Comparison of ENCODE assay signal across 8 mouse cellular contexts in the genomic region with DNA sequence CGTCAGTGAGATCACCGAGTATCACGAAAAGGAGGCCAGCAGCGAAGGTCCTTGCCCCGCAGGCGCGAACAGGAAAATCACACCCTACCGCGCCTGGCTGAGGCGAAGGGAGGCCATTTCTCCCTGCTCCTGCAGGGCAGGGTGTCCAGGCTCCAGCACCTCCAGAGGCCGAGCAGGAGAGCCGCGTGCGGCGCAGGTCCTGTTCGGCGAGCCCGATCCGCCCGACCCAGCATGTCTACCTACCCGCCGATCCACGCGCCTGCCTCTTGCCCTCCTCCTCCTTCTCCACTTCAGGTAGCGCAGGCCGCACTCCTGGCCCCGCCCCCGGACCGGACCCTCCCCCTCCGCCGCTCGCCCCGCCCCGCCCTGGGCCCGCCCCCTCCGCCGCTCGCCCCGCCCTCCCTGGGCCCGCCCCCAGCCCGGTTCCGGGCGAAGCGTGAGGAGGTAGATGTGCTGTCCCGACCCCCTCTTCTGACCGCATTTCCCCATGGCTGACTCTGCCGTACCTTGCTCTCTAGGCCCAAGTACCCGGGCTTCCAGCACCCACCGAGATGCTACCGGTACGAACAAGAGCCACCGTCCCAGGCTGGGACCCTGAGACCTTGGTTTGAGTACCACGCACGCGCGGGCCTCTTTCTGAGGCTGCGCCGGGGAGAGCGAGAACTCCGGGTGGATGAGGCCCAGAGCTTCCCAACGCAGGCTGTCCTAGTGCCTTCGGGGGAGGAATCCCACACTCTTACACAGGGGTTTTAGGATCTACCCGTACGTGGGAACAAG. TPM values are rescaled to one million over a fixed set of nuclear protein-coding genes. Genes with fewer than 3 reads are reported as not detected.
DNase-seq lines count a peak whose midpoint lies in the region; ATAC-seq and TF ChIP-seq lines count a peak whose summit lies in the region.

A gene (plus strand): TSS at position 73 of the 777 bp plus-strand sequence.
A gene (minus strand): TSS at position 588 of the 777 bp plus-strand sequence.

- peak; percentile 90 for DNase-seq in MN1 (ENCODE audit: low spot score)
- DNase-seq in cerebellum, adult 9-10 months, result peak; percentile 87
- peak; percentile 90 for DNase-seq in hindbrain, embryonic 10.5 days (ENCODE audit: low spot score)
- peak; percentile 81 for DNase-seq in layer of hippocampus, adult 9-11 months
- DNase-seq in lung, postnatal 0 days (ENCODE audit: low spot score), result peak; percentile 92
- DNase-seq in ovary, postnatal 14 days (ENCODE audit: low spot score), result peak; percentile 81
- peak; percentile 90 for DNase-seq in thymus, postnatal 14 days

- peak within 1 kb of the TSS; percentile 59 for H3K9ac ChIP-seq in lung, postnatal 0 days (replicated peaks; ENCODE audit: low read depth)

- WGBS in hindbrain, embryonic 10.5 days, result under 1% methylated on average over 63 of the region's 64 CpGs
- under 1% methylated on average over 38 of the region's 64 CpGs for WGBS in lung, postnatal 0 days

- H3K27me3 ChIP-seq in hindbrain, embryonic 10.5 days (ENCODE audit: insufficient read depth, poor library complexity, severe bottlenecking), result no peaks in the 10 kb centered on the region
- H3K27me3 ChIP-seq in lung, postnatal 0 days (replicated peaks; ENCODE audit: insufficient read depth, low read length), result no peaks in the 10 kb centered on the region

- H3K4me2 ChIP-seq in lung, postnatal 0 days (replicated peaks; ENCODE audit: low read depth, low read length), result peak within 1 kb of the TSS; percentile 74

- peak; percentile 35; the same call in 1 of the 2 replicates for TF ChIP-seq CTCF in lung, postnatal 0 days (IDR thresholded peaks at IDR 0.05)

- peaks cover 15% of the 10 kb centered on the region for H3K4me1 ChIP-seq in hindbrain, embryonic 10.5 days (replicated peaks)
- H3K4me1 ChIP-seq in lung, postnatal 0 days (ENCODE audit: insufficient read depth, low read depth, low read length), result no peaks in the 10 kb centered on the region

- peak; percentile 98 for ATAC-seq in frontal cortex, adult (ENCODE audit: low TSS enrichment)
- ATAC-seq in lung, postnatal 0 days, result peak; percentile 96

- peak within 1 kb of the TSS; percentile 94 for H3K27ac ChIP-seq in hindbrain, embryonic 10.5 days
- H3K27ac ChIP-seq in lung, postnatal 0 days (ENCODE audit: low read length), result peak within 1 kb of the TSS; percentile 82

- no peak for TF ChIP-seq EP300 in lung, postnatal 0 days (IDR thresholded peaks at IDR 0.05)

- no peaks in the 10 kb centered on the region for H3K9me3 ChIP-seq in hindbrain, embryonic 10.5 days
- no peaks in the 10 kb centered on the region for H3K9me3 ChIP-seq in lung, postnatal 0 days (ENCODE audit: low read length)

- H3K36me3 ChIP-seq in hindbrain, embryonic 10.5 days, result peaks cover 20% of the 10 kb centered on the region
- H3K36me3 ChIP-seq in lung, postnatal 0 days (ENCODE audit: insufficient read depth, low read length), result no peaks in the 10 kb centered on the region

- H3K4me3 ChIP-seq in hindbrain, embryonic 10.5 days, result peak within 1 kb of the TSS; percentile 71
- H3K4me3 ChIP-seq in lung, postnatal 0 days (ENCODE audit: low read depth, low read length), result peak within 1 kb of the TSS; percentile 74

RNA-seq across cellular contexts. Expression of the first gene that starts in this region (rescaled TPM):
- polyA plus RNA-seq in hindbrain, embryonic 10.5 days (2016; fragmentation: Nextera tagmentation; extraction: Ambion mirVana), result 15.9 and 19.0 TPM in 2 replicates
- polyA plus RNA-seq in lung, postnatal 0 days (2015; fragmentation: Nextera tagmentation; extraction: Ambion mirVana), result 11.4 and 12.5 TPM in 2 replicates

RNA-seq across cellular contexts. Expression of the second gene that starts in this region (rescaled TPM):
- 28.4 and 32.5 TPM in 2 replicates for polyA plus RNA-seq in hindbrain, embryonic 10.5 days (2016; fragmentation: Nextera tagmentation; extraction: Ambion mirVana)
- 12.1 and 12.7 TPM in 2 replicates for polyA plus RNA-seq in lung, postnatal 0 days (2015; fragmentation: Nextera tagmentation; extraction: Ambion mirVana)

Comparison
In these comparisons a context has a peak if more than half of its experiments do, and no peak if none do; other contexts are left out.
1. Peak in every context shown above with its lines: DNase-seq, ATAC-seq, H3K4me3 ChIP-seq and H3K27ac ChIP-seq.